Mouse (Mus musculus): Measurements from ENCODE around the gene Hoxb6. TPM values are rescaled to one million over a fixed set of nuclear protein-coding genes. Genes with fewer than 3 reads are reported as not detected.

The Hoxb6 gene
- total RNA-seq, 2 experiments from 2014 or later, result not detected

- intact Hi-C loops (cut with DNase I), result no loop called here
- DNase-seq, result no peak
Observed at GRCm38 (mm10) chr11:96345893-96346806, 53.9 kb downstream of the Hoxb6 start.

GRCm38 (mm10) chr11:96346916-96347520, 54.7 kb downstream of the Hoxb6 start:
- intact Hi-C loops (cut with DNase I), result no loop called here
- no peak for DNase-seq

GRCm38 (mm10) chr11:96347717-96348116, 55.4 kb downstream of the Hoxb6 start:
- DNase-seq, result no peak
- intact Hi-C loops (cut with DNase I), result no loop called here

DNA sequence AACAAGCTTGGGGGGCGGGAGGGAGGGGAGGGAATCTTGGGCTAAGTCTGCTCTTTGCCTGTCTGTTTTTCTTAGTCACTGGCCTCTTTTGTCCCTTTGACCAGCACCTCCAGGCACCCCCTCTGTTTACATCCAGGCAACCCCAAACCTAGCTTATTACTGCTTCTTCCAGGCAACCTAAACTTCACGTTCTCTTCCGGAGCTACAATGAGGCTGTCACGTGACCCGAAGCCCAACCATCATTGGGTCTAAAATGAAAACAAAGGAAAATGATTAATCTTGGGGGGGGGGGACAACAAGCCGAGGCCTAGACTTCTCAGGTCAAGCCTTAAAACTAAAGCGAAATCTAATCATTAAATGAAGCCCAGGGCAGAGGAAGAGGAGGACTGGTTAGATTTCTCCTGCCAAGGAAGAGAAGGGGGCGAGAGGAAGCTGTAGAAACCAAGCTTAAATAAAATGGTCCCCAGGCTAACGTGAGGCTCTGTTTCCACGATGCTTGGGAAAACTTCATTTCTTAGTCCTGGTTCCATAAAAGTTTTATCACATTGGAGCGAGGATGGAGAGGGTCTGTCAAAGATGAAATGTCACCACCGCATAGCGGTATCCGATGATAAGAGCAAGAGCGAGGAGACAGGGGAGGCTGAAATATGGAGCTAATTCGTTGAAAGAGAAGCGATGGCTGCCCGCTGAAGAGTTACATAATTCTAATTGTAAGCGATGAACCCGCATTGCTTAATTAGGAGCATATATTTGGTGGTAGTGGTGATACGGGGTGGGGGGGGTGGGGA, 56.1 kb downstream of the Hoxb6 start:
- DNase-seq, result no peak
- intact Hi-C loops (cut with DNase I), result no loop called here

- no peak for DNase-seq
- intact Hi-C loops (cut with DNase I), result no loop called here
Observed at GRCm38 (mm10) chr11:96348988-96349387, 56.7 kb downstream of the Hoxb6 start.

GRCm38 (mm10) chr11:96349491-96350340, 57.4 kb downstream of the Hoxb6 start:
- intact Hi-C loops (cut with DNase I), result loop anchor here (5.0 kb wide), 1 partner anchor 32 kb away; the partner anchor contains the start of gene Hoxb4
- no peak for DNase-seq

GRCm38 (mm10) chr11:96350341-96350624, 58.0 kb downstream of the Hoxb6 start, which contains the start of gene Hoxb2:
TSS of gene Hoxb2 (plus strand) at chr11:96350525.
- intact Hi-C loops (cut with DNase I), result loop anchor here (5.0 kb wide), 1 partner anchor 33 kb away; the partner anchor contains the start of gene Hoxb4
- DNase-seq, result no peak

DNA sequence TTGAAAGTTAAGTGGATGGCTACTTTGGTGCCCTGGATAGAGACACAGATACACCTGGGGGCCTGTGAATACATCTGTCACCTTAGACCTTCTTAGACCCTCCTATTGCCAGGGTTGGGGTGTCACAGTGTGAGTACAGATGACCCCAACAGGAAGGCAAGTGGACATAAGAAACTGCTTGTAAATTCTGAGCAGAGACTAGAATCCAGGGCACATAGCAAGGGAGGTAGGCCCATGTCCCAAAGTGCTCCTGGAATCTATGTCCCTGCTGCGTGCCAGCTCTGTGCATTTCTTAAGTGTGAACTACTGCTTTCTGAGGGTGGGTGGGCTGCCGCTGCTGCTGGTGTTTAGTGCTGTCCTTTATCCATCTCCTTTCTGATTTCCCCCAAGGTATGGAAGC, 58.5 kb downstream of the Hoxb6 start:
- intact Hi-C loops (cut with DNase I), result loop anchor here (5.0 kb wide), 1 partner anchor 33 kb away; the partner anchor contains the start of gene Hoxb4
- DNase-seq, result no peak

Small RNAs within 50 kb of the gene (microRNA-seq; reads per million reads assigned to microRNA genes)
- 5.3 to 1,290 reads per million in 2 experiments for gene Mir10a
- gene Mir196a-1, result 0 reads per million in 2 experiments

Other genes with a start within 250 kb of the Hoxb6 start
- gene Ube2z, start 227.1 kb upstream of the Hoxb6 start, total RNA-seq (2021), result 10 to 100 TPM; 31.9 to 36.8 TPM
- gene Atp5g1, start 216.8 kb upstream of the Hoxb6 start, total RNA-seq (2021), result 1,000 to 10,000 TPM; 3,151 to 3,310 TPM
- gene Calcoco2, start 180.5 kb upstream of the Hoxb6 start, total RNA-seq (2021), result not detected
- gene Ttll6, start 158.7 kb upstream of the Hoxb6 start, total RNA-seq (2021), result under 1 TPM in 1 of 2 experiments, not detected in 1; 0.07 TPM
- gene Hoxb13, start 98.2 kb upstream of the Hoxb6 start, total RNA-seq (2021), result not detected
- not detected for gene Hoxb9, start 21.0 kb upstream of the Hoxb6 start, total RNA-seq (2021)
- not detected for gene Hoxb8, start 10.6 kb upstream of the Hoxb6 start, total RNA-seq (2021)
- not detected for gene Hoxb7, start 5.9 kb upstream of the Hoxb6 start, total RNA-seq (2021)
- gene Hoxb5, start 10.9 kb downstream of the Hoxb6 start, total RNA-seq (2021), result under 1 TPM; 0.19 to 0.22 TPM
- 1 to 10 TPM; 1.0 to 1.3 TPM for gene Hoxb4, start 25.8 kb downstream of the Hoxb6 start, total RNA-seq (2021)
- gene Hoxb3, start 30.9 kb downstream of the Hoxb6 start, total RNA-seq (2021), result under 1 TPM; 0.76 to 0.79 TPM
- 1 to 10 TPM in 1 of 2 experiments, under 1 TPM in 1; 0.78 to 1.3 TPM for gene Hoxb2, start 58.0 kb downstream of the Hoxb6 start, total RNA-seq (2021)
- not detected for gene Hoxb1, start 73.3 kb downstream of the Hoxb6 start, total RNA-seq (2021)
- 1 to 10 TPM in 1 of 2 experiments, under 1 TPM in 1; 0.76 to 6.2 TPM for gene Skap1, start 172.1 kb downstream of the Hoxb6 start, total RNA-seq (2021)

Data from heart, postnatal 14 days (tissue).